Mouse (Mus musculus) testis, adult 2 months (tissue): Measurements from ENCODE around the gene Lrrc8d. TPM values are rescaled to one million over a fixed set of nuclear protein-coding genes. Genes with fewer than 3 reads are reported as not detected.

ENCODE experiments used
- H3K27ac ChIP-seq: fragments of 200-500 bp; 2 replicates; pipeline ENCODE4 v1.5.1; 2012; ENCODE audit warnings: low read depth, low read length; ENCODE audit not compliant: control insufficient read depth, insufficient read depth
- H3K27me3 ChIP-seq: fragments of 200-500 bp; 2 replicates; pipeline ENCODE4 v1.6.1; 2012; ENCODE audit warnings: mild to moderate bottlenecking, low read length, moderate library complexity; ENCODE audit not compliant: control insufficient read depth, insufficient read depth
- H3K36me3 ChIP-seq: fragments of 200-500 bp; 2 replicates; pipeline ENCODE4 v1.6.1; 2012; ENCODE audit warnings: mild to moderate bottlenecking, low read length; ENCODE audit not compliant: control insufficient read depth, insufficient read depth
- H3K4me1 ChIP-seq: fragments of 200-500 bp; 2 replicates; pipeline ENCODE4 v1.6.1; 2012; ENCODE audit warnings: low read length; ENCODE audit not compliant: control insufficient read depth, insufficient read depth
- H3K4me3 ChIP-seq: fragments of 200-500 bp; 2 replicates; pipeline ENCODE4 v1.5.1; 2012; ENCODE audit warnings: low read depth, mild to moderate bottlenecking, low read length, moderate library complexity, mixed read lengths; ENCODE audit not compliant: control insufficient read depth
- CTCF ChIP-seq: fragments of 200-500 bp; IDR thresholded peaks from 2 replicates; pipeline ENCODE4 v1.5.1; 2012; ENCODE audit warnings: low read depth, mild to moderate bottlenecking, inconsistent platforms, low read length, moderate library complexity; ENCODE audit not compliant: control insufficient read depth, insufficient read depth, insufficient replicate concordance
- POLR2A ChIP-seq: fragments of 200-500 bp; IDR thresholded peaks from 2 replicates; pipeline ENCODE4 v1.6.1; 2012; ENCODE audit warnings: low read depth, mild to moderate bottlenecking, inconsistent platforms, low read length, moderate library complexity; ENCODE audit not compliant: control insufficient read depth
- polyA plus RNA-seq: library from polyadenylated mRNA; depleted of rRNA; stranded (reverse); fragments of >200 nt; gene quantifications from 2 replicates; pipeline ENCODE4 v1.2.3, GENCODE M21; 2012

The Lrrc8d gene
- polyA plus RNA-seq, 1 experiment = 4.8 TPM

DNA sequence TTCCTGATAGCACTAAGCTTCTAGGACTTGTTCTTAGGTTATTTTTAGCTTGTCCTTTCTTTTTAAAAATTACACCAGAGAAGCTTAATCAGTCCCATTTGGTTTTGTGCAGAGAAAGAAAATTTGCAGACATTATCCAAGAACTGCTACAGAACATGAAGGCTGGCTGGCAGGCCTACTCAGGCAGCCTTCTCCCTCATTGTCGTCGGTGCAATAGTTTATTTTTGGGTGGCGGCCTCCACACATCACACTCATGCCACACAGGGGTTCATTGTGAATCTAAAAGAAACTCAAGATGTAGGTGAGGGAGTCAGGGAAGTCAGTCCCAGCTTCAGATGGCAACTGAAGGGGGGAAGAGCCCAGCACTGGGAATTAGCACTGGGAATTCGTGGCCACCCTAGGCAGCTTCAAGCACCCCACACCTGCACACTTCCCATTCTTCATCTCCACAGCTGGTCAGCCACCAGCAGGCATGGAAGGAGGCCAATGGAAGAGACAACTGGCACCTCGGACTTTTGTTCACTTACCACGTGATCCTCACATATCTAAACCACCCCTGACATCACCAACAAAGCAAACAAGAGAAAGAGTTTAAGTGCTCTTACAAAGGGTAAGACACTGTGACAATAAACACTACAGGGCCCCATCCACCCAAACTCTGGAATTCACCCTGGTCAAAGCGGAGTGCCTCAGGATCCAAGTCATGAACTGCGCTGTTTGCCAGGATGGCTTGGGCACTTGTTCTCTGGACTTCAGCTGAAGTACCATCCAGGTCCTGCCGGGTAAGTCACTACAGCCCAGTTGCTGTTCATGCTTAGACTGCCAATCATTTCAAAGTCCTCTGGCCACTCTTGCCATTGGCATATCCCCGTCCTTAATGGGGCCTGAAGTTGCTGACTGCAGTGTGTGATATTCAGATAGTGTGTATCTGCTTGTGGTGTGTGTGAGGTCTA, 9.0 kb upstream of the Lrrc8d start:
- H3K4me3 ChIP-seq = no peak overlapping the region
- no peaks in the 10 kb centered on the region for H3K36me3 ChIP-seq
- no peak overlapping the region for H3K27ac ChIP-seq
- H3K4me1 ChIP-seq = peaks cover 2% of the 10 kb centered on the region
- TF ChIP-seq CTCF = no peak
- TF ChIP-seq POLR2A = no peak
- no peaks in the 10 kb centered on the region for H3K27me3 ChIP-seq

DNA sequence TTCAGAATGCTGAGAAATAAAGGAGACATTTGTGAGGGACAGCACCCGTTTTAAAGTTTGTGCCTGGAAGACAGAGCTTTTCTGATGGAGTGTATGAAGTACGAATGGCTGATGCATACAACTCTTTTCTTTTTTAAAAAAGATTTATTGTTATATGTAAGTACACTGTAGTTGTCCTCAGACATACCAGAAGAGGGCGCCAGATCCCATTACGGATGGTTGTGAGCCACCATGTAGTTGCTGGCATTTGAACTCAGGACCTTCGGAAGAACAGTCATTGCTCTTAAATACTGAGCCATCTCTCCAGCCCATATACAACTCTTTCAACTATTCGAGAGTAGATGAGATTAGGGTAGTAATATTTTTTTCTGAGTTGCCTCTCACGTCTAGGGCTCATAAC, 8.1 kb upstream of the Lrrc8d start:
- Histone ChIP-seq H3K27me3 (no peaks in the 10 kb centered on the region), H3K4me1 (peaks cover 2% of the 10 kb centered on the region), H3K27ac (no peak overlapping the region), H3K4me3 (no peak overlapping the region), H3K36me3 (no peaks in the 10 kb centered on the region)
- no peak for TF ChIP-seq CTCF
- no peak for TF ChIP-seq POLR2A

DNA sequence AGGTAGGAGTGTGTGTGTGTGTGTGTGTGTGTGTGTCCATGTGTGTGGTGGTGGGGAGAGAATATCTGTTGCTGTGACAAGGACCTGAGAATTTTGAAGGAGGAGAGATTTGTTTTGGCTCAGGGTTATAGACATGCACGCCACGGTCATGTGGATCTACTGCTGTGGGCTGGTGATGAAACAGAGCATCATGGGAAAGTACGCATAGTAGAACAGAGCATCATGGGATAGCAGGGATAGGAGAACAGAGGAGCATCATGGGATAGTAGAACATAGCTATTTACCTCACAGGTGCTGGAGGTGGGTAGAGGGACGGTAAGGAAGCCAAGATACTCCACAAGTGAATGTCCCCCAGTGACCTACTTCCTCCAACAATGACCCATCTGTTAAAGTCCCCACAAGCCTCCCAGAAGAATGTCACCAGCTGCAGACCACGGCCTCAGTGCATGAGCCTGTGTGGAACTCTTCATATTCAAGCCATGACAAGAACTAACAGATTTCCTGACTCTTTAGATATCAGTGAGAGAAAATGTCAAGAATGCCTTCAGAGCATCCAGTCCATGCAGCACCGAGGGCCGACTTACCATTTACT, 5.3 kb upstream of the Lrrc8d start:
- H3K27ac ChIP-seq = no peak overlapping the region
- no peak overlapping the region for H3K4me3 ChIP-seq
- H3K4me1 ChIP-seq = peaks cover 5% of the 10 kb centered on the region
- H3K36me3 ChIP-seq = no peaks in the 10 kb centered on the region
- no peak for TF ChIP-seq POLR2A
- TF ChIP-seq CTCF = no peak
- H3K27me3 ChIP-seq = no peaks in the 10 kb centered on the region

DNA sequence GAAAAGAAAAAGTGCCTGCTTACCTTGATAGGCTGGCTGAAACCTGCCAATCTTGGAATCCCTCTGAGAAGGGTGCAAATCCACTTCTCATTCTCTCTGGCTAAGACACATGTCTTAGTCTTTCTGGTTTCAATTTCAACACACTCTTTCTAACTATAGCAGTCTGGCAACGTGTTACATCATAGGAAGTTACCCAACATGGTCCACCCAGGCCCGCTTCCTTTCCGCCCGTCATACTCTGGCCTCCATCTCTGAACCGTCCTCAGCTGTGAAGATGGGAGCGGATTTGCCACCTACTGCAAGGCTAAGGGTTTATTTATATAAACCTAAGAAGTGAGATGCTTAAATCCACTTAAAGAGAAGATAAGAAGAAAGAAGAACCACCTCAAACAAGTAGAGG, 3.7 kb upstream of the Lrrc8d start:
- Histone ChIP-seq H3K4me1 (peaks cover 8% of the 10 kb centered on the region), H3K27me3 (no peaks in the 10 kb centered on the region), H3K36me3 (no peaks in the 10 kb centered on the region), H3K4me3 (no peak overlapping the region), H3K27ac (no peak overlapping the region)
- TF ChIP-seq CTCF (no peak), POLR2A (no peak)

DNA sequence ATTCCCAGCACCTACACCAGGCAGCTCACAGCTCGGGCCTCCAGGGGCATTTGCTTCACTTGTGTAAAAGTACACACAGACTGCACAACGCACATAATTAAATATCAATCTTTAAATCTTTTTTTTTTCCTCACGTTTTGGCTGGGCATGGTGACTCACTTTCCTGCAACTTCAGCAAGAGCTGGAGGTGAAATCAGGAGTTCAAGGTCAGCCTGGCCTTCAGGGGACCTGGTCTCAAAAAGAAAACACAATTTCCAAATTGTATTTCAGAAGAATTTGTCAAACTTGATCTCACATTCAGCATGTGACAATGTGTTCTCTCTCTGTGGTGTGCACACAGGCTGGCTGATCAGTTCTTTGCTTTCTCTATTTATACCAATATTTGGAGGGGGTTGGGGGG, 1.9 kb upstream of the Lrrc8d start:
- no peak overlapping the region for H3K27ac ChIP-seq

DNA sequence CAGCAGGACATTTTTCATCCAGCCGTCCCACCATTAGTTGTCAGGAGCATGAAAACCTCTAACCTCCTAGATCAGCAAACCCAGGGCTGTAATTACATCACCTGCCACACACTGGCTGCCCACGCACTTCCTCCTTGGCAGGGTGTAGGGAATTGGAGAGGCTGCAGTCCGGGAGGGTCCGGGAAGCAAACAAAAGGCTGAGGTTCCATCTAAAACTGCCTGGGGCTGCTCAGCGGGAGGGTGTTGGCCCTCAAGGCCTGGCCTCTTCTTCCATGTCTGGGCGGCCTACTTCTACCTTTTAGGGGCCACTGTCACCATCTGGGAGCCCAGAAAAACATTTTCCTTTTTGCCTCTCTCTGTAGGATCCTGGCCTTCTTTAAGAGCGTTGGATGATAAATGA, 1.1 kb upstream of the Lrrc8d start:
- Histone ChIP-seq H3K27me3 (no peaks in the 10 kb centered on the region), H3K4me3 (no peak overlapping the region), H3K4me1 (peaks cover 8% of the 10 kb centered on the region), H3K36me3 (no peaks in the 10 kb centered on the region), H3K27ac (peak overlapping the region; percentile 41; the same call in 1 of the 2 replicates)
- TF ChIP-seq POLR2A (no peak), CTCF (no peak)

More for the DNA sequence above, 1.9 kb upstream of the Lrrc8d start:
- TF ChIP-seq POLR2A = no peak
- no peak for TF ChIP-seq CTCF
- H3K4me1 ChIP-seq = peaks cover 8% of the 10 kb centered on the region
- H3K27me3 ChIP-seq = no peaks in the 10 kb centered on the region
- H3K36me3 ChIP-seq = no peaks in the 10 kb centered on the region
- no peak overlapping the region for H3K4me3 ChIP-seq

DNA sequence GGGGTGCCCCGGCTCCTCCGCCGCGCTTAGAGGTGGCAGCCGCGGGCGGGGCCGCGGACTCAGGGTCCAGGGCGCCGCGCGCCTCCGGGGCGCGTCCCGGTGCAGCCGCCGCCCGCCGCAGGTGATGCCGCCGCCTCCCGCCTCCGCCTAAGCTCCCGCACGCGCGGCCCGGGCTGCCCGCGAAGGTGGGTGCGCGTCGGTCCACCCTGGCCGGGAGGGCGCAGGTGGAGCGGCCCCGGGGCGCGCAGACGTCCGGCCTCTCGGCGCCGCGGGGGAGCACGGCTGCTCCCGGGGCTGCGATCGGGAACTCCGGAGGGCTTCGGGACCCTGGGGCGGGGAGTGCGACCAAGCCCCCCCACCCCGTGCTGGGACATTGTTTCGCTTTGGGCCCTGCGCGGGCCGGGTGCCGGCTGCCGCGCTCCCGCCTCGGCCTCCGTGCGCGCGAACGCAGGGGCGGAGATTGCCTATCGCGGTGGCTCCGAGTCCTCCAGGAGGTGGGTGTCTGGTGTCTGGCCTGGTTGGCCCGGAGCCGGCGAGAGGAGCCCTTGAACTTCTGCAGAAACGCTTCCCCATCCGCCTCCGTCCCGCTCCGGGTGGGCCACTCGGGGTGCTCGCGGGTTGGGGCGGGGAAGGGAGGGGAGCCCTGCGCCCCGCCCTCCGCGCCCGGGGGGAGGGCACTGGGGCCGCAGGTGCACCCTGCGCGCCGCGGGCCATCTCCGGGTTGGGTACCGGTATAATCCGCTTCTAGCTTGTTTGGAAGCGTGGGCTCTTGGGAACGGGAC, 492 bp downstream of the Lrrc8d start:
- H3K27ac ChIP-seq = peak overlapping the region; percentile 74
- peak overlapping the region; percentile 80 for H3K4me3 ChIP-seq
- peaks cover 6% of the 10 kb centered on the region; the same call in 1 of the 2 replicates for H3K4me1 ChIP-seq
- TF ChIP-seq CTCF = no peak
- TF ChIP-seq POLR2A = no peak; the same call in 1 of the 2 replicates
- no peaks in the 10 kb centered on the region for H3K36me3 ChIP-seq
- no peaks in the 10 kb centered on the region for H3K27me3 ChIP-seq
